Mouse (Mus musculus) ES-E14 (cell line): ENCODE measurements around the gene Foxp1.

ENCODE experiments used
- CHD2 ChIP-seq: IDR thresholded peaks from 2 replicates; pipeline ENCODE4 v1.6.1; 2014; ENCODE audit warnings: mild to moderate bottlenecking, low read depth, low read length, inconsistent platforms
- MAFK ChIP-seq: IDR thresholded peaks from 2 replicates; pipeline ENCODE4 v1.6.1; 2014; ENCODE audit warnings: mild to moderate bottlenecking, low read depth, low read length, inconsistent platforms; ENCODE audit not compliant: insufficient read depth
- ZC3H11A ChIP-seq: IDR thresholded peaks from 2 replicates; pipeline ENCODE4 v1.6.1; 2012; ENCODE audit warnings: low read depth, mild to moderate bottlenecking, inconsistent platforms, low read length, borderline replicate concordance
- ZNF384 ChIP-seq: IDR thresholded peaks from 2 replicates; pipeline ENCODE4 v1.6.1; 2012; ENCODE audit warnings: low read depth, low read length, inconsistent platforms

DNA sequence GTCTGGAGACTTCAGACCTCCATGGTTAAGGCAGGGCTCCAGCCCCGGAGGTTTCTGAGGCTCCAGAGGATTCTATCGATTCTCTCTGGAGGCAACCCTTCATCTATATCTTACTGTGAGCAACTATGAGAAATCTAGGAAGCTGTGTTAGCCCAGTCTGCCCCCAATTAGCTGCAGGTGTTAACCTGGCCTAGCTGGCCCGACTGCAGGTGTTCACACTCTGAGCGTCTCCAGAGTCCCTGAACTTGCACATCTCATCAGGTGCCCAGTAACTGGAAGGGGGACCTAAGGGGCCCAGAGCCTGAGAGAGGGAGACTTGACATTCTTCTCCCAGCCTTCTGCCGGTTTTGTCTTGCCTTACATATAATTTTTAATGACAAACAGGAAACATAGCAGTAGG, 134.5 kb downstream of the Foxp1 start:
- TF ChIP-seq ZC3H11A (no peak), CHD2 (no peak), ZNF384 (no peak), MAFK (no peak)
